Mouse (Mus musculus): ENCODE results near the gene Thrsp.

GRCm38 (mm10) chr7:97386806-97387370 lies 30.6 kb downstream of the Thrsp start:
- no peak for TF ChIP-seq CTCF (conservative IDR thresholded peaks at IDR 0.05; ENCODE audit: low read length)
- TF ChIP-seq POU5F1 (IDR thresholded peaks at IDR 0.05; ENCODE audit: borderline replicate concordance, low read length), result no peak
- no peak for TF ChIP-seq NANOG (IDR thresholded peaks at IDR 0.05; ENCODE audit: borderline replicate concordance, low read length)

All from E14TG2a.4 (cell line).